Mouse (Mus musculus): Measurements from ENCODE around the gene Vwa8.
A peak's percentile ranks its signal among the peaks of the same experiment; 100 is the strongest.
"Not testable (repeated sequence)": the region's sequence is repeated elsewhere in the genome, so short reads cannot be mapped to it uniquely, and the experiment has no call there.

The Vwa8 gene

DNA sequence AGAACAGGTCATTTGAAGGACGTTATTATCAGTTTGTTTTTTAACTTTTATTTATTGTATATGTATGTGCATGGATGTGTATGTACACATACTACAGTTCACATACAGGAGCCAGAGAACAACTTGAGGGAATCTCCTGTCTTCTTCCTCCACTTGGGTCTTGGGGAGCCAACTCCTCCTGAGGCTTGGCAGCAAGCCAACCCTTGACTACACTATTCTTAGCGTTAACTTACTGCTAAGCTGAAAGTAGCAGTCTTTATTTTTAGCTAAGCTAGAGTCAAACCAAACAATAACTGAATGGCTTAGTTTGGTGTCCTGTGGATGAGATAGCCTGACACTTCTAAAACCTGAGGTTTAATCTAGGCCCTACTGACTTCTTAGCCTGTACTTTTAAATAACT lies 135.4 kb downstream of the Vwa8 start:
- peak; percentile 39 to 51 for DNase-seq (ENCODE audit: low spot score in 2 of 2)

GRCm38 (mm10) chr14:78987543-78987942 lies 138.7 kb downstream of the Vwa8 start:
- DNase-seq (ENCODE audit: low spot score in 2 of 2), result peak; percentile 25 to 33

DNA sequence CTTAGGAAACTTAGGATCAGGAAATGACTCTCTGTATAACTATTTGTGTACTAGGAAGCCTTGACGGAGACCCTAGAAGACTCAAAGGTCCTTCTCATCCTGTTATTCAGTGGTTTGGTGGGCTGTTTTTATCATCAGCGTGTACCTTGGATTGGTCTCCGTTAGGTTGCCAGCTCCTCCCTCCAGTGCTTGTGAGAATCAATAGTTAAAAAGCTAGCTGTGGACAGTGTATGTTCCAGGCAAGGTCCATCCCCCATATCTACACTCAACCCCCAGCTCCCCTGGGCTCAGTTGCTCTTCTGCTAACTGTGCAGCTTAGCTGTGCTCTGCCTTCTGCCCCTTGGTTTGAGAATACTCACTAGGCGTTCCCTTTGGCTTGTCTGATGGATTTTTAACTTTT lies 143.6 kb downstream of the Vwa8 start:
- no peak for DNase-seq (ENCODE audit: low spot score in 2 of 2)

DNA sequence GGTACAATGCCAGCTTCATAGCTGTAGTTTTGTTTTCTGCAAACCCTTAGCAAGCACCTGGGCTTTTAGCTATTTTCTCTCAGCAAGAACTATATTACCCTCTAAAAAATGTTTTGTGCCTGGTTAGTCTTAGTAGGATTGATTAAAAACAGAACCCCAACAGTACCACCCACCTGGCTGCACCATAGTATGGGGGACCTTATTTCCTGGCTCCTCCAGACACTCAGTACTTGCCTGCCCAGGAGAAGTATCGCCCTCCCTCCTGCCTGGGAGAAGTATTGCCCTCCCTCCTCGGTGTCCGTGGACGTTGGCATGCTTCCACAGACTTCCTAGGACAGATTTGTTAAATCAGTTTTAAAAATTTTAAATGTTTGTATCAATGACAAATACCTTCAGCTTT lies 144.7 kb downstream of the Vwa8 start:
- DNase-seq (ENCODE audit: low spot score in 2 of 2), result no peak

GRCm38 (mm10) chr14:78996359-78996758 lies 147.5 kb downstream of the Vwa8 start:
- no peak for DNase-seq (ENCODE audit: low spot score in 2 of 2)

DNA sequence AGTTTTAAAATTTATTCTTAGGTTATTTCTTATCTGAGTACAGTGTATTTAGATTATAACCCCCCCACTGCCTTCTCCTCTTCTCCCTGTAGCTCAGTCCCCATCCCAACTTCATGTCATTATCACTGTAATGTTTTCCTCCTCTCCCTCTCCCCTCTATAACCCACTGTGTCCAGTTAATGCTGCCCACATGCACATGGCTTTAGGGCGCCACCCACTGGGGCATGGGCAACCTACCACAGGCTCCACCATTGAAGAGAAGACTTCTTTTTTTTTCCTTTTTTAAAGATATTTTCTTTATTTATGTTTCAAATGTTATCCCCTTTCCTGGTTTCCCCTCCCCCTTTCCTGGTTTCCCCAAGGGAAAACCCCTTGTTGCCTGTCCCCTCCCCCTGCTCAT lies 154.7 kb downstream of the Vwa8 start:
- DNase-seq (ENCODE audit: low spot score in 2 of 2), result no peak

GRCm38 (mm10) chr14:79017710-79018109 lies 168.9 kb downstream of the Vwa8 start:
- DNase-seq (ENCODE audit: low spot score in 2 of 2), result not testable (repeated sequence)

DNA sequence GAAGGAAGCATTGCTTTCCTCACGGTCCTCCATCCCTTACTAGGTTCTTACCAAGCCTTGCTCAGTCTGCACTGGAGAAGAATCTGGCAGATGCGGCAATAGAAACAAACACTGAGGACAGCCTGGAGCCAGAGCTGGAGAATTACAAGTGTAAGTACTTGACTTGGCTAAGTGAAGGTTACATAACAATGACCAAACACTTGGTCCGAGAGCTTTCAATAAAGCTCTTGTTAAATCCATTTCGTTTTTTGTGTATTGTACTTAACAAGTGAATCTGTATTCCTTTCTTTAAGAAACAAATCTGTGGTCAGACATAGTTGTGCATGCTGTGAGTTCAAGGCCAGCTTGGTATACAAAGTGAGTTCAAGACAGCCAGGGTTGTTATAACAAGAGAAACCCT lies 169.7 kb downstream of the Vwa8 start:
- DNase-seq (ENCODE audit: low spot score in 2 of 2), result no peak

DNA sequence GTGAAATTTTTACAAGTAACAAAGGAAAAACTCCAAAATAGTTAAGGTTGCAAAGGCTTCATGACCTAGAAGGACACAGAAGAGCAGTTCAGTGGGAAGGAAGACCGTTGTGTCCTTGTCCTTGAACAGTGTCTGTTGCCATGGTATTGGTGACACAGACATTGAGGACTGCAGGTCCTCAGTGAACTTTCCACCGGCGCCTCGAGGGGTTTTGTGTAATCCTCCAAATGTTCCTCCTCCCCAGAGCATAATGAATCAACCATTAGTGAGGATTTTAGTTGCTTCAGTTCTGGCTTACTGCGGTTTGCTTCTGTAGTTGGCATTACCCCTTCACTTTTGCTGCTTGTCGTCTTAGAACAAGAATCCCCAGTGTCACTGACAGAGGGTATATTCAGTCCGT lies 172.9 kb downstream of the Vwa8 start:
- DNase-seq (ENCODE audit: low spot score in 2 of 2), result no peak

- DNase-seq (ENCODE audit: low spot score in 2 of 2), result no peak
Measured at GRCm38 (mm10) chr14:79028996-79029575, 180.2 kb downstream of the Vwa8 start.

- DNase-seq (ENCODE audit: low spot score in 2 of 2), result no peak
Measured at GRCm38 (mm10) chr14:79030715-79031114, 181.9 kb downstream of the Vwa8 start.

- no peak for DNase-seq (ENCODE audit: low spot score in 2 of 2)
Measured at GRCm38 (mm10) chr14:79031230-79031740, 182.4 kb downstream of the Vwa8 start.

- no peak for DNase-seq (ENCODE audit: low spot score in 2 of 2)
Measured at GRCm38 (mm10) chr14:79033396-79033795, 184.5 kb downstream of the Vwa8 start.

GRCm38 (mm10) chr14:79034511-79034913 lies 185.7 kb downstream of the Vwa8 start:
- DNase-seq (ENCODE audit: low spot score in 2 of 2), result no peak

DNA sequence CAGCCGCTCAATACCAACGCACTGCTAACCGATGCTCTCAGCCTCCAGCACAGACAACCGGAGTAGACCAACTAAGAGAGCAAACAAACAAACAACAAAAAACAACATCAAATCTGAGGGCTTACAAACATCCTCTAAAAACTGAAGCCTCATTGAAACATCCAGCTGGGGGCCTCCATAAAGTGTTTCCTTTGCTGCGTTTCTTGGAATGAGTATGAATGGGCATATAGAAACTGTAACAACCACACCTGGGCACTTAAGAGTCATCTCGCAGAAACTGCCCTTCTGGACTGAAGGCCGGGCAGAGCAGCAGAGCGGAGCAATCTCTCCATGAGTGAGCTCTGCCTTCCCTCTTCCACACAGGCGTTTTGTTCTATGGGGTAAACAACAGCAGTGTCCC lies 186.7 kb downstream of the Vwa8 start:
- no peak for DNase-seq (ENCODE audit: low spot score in 2 of 2)

- DNase-seq (ENCODE audit: low spot score in 2 of 2), result no peak
Measured at GRCm38 (mm10) chr14:79047186-79047585, 198.3 kb downstream of the Vwa8 start.

- no peak for DNase-seq (ENCODE audit: low spot score in 2 of 2)
Measured at GRCm38 (mm10) chr14:79047956-79048355, 199.1 kb downstream of the Vwa8 start.

GRCm38 (mm10) chr14:79049544-79049943 lies 200.7 kb downstream of the Vwa8 start:
- no peak for DNase-seq (ENCODE audit: low spot score in 2 of 2)

GRCm38 (mm10) chr14:79065636-79066035 lies 216.8 kb downstream of the Vwa8 start:
- peak; percentile 35 to 37 for DNase-seq (ENCODE audit: low spot score in 2 of 2)

DNA sequence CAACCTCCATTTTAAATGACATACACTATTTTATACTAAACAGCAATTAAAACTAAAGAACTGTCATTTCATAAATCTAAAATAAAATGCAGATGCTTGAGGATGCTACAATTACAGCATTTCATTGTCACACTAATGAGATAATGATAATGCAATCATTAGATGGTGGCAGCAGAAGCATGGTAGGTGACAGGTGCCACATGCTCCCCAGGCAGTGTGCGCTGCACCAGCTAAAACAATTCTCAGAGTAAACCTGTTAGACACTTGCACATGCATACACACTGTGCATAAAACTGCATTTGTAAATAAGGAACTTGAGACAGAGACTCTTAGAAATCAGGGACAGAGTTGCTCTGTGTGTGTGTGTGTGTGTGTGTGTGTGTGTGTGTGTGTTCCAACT lies 220.7 kb downstream of the Vwa8 start:
- no peak for DNase-seq (ENCODE audit: low spot score in 2 of 2)

- no peak for DNase-seq (ENCODE audit: low spot score in 2 of 2)
Measured at GRCm38 (mm10) chr14:79074786-79075185, 225.9 kb downstream of the Vwa8 start.

DNA sequence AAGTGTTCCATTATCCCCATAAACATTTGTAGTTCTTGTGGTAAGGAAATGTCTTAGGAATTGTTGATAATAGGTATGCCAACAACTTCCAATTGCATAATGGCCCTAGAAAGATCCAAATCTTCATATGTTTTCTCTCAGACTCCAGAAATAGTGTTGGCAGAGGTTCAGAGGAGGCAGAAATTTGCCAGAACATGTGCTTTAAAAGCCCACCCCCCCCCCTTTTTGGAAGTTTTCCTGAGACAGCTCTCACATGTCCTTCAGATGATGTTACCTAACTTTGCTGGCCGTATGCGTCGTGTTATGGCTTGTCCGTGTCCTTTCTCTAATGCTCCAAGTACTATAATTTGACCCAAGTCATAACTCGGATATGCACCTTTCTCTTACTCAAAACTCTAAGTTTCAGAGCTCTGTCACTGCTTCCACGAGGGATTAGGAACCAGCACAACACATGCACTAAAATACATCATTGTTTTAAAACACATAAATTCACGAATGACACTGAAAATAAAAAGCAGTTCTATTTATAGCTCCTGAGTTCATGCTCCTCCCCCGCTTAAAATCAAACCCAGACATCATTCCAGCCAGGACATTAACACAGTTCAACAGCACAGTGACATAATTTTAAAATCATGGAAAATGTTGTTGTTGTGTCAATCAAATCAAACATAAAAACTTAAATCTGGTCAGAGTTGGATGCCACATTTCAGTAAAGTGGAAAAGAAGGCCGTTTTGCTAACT lies 227.9 kb downstream of the Vwa8 start:
- DNase-seq (ENCODE audit: low spot score in 2 of 2), result no peak

GRCm38 (mm10) chr14:79083573-79083972 lies 234.7 kb downstream of the Vwa8 start:
- DNase-seq (ENCODE audit: low spot score in 2 of 2), result no peak

Data from right cerebral cortex, adult 2 months (tissue).